Mouse (Mus musculus) heart, postnatal 0 days (tissue): ENCODE data around the gene Clcn3.

Experiments used
- CTCF ChIP-seq: IDR thresholded peaks from 2 replicates; pipeline ENCODE4 v1.5.1; 2016; ENCODE audit warnings: antibody characterized with exemption, control low read depth, low read depth
- EP300 ChIP-seq: IDR thresholded peaks from 2 replicates; pipeline ENCODE4 v1.6.1; 2016; ENCODE audit warnings: antibody characterized with exemption, low read depth

- TF ChIP-seq EP300 (no peak), CTCF (no peak)
Observed at GRCm38 (mm10) chr8:60900147-60900546, 83.0 kb downstream of the Clcn3 start.
